Mouse (Mus musculus) forebrain, embryonic 11.5 days (tissue): ENCODE measurements around the gene Bbox1. TPM values are rescaled to one million over a fixed set of nuclear protein-coding genes. Genes with fewer than 3 reads are reported as not detected.

Source experiments
- ATAC-seq: fragments of 200-750 bp; cut with Nextera tagmentation; replicated peaks from 2 replicates; pipeline ENCODE4 v1.8.0; 2017; ENCODE audit warnings: moderate TSS enrichment; ENCODE audit not compliant: low FRiP score
- DNase-seq: peaks from one replicate; pipeline ENCODE4 v3.0.0-alpha.2; 2017; ENCODE audit warnings: low spot score
- H3K27ac ChIP-seq: fragments of 300-500 bp; sonication (generic); 2 replicates; pipeline ENCODE4 v1.5.1; 2014; ENCODE audit warnings: low read depth, low read length
- H3K27me3 ChIP-seq: fragments of 300-500 bp; sonication (generic); 2 replicates; pipeline ENCODE4 v1.6.1; 2014; ENCODE audit warnings: mild to moderate bottlenecking, low read length, mixed read lengths; ENCODE audit not compliant: control insufficient read depth, insufficient read depth
- H3K36me3 ChIP-seq: fragments of 300-500 bp; sonication (generic); 2 replicates; pipeline ENCODE4 v1.6.1; 2014; ENCODE audit warnings: mild to moderate bottlenecking, low read length, moderate library complexity, mixed read lengths; ENCODE audit not compliant: control insufficient read depth, insufficient read depth
- H3K4me1 ChIP-seq: fragments of 300-500 bp; sonication (generic); replicated peaks from 2 replicates; pipeline ENCODE4 v1.6.1; 2014; ENCODE audit warnings: low read length, mixed read lengths; ENCODE audit not compliant: control insufficient read depth, insufficient read depth
- H3K4me2 ChIP-seq: fragments of 300-500 bp; sonication (generic); 2 replicates; pipeline ENCODE4 v1.6.1; 2014; ENCODE audit warnings: low read depth, mild to moderate bottlenecking, low read length, moderate library complexity, mixed read lengths; ENCODE audit not compliant: severe bottlenecking
- H3K4me3 ChIP-seq: fragments of 300-500 bp; sonication (generic); 2 replicates; pipeline ENCODE4 v1.5.1; 2014; ENCODE audit warnings: low read depth, low read length
- H3K9ac ChIP-seq: fragments of 300-500 bp; sonication (generic); 2 replicates; pipeline ENCODE4 v1.6.1; 2014; ENCODE audit warnings: low read length
- H3K9me3 ChIP-seq: fragments of 300-500 bp; sonication (generic); 2 replicates; pipeline ENCODE4 v1.6.1; 2016; ENCODE audit warnings: low read length, mixed read lengths; ENCODE audit not compliant: control insufficient read depth
- WGBS: fragments of 180-500 bp; shearing (Covaris S2); extraction: QIAGEN DNeasy Blood & Tissue Kit; methylation state at CpG from one replicate; pipeline ENCODE4 v1.1.7; 2014; 5-methylcytosine and 5-hydroxymethylcytosine counted together
- polyA plus RNA-seq: library from polyadenylated mRNA; unstranded; fragments of >200 nt; fragmentation: Nextera tagmentation; extraction: Ambion mirVana; gene quantifications from 2 replicates; pipeline ENCODE4 v1.2.1, GENCODE M21; 2014

Gene Bbox1
- polyA plus RNA-seq, 1 experiment from 2014 or later: not detected

DNA sequence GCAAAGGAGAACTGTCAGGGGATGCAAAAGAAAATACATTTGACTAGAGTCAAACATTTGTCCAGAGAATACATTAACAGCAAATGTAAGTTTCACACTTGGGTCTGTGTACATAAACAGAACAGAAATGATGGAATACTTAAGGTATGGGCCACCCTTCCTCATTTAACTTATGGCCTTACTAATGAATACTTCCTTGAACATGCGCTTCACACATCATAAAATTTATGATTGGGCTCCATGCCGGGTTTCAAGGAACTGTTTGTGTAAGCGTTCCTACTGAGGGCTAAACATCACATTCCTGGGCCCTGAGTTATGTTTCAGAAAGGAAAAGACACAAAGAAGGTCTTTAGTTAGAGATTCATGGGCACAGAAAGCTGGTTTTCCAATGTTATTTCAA is 19.4 kb downstream of the Bbox1 start:
- no peak for ATAC-seq
- Histone ChIP-seq H3K36me3 (no peaks in the 10 kb centered on the region), H3K4me1 (no peaks in the 10 kb centered on the region), H3K9me3 (no peaks in the 10 kb centered on the region), H3K27ac (no peak overlapping the region), H3K4me2 (no peak overlapping the region), H3K27me3 (no peaks in the 10 kb centered on the region), H3K4me3 (no peak overlapping the region), H3K9ac (no peak overlapping the region)
- DNase-seq: no peak
- 91% methylated on average over 3 of the region's 3 CpGs for WGBS

DNA sequence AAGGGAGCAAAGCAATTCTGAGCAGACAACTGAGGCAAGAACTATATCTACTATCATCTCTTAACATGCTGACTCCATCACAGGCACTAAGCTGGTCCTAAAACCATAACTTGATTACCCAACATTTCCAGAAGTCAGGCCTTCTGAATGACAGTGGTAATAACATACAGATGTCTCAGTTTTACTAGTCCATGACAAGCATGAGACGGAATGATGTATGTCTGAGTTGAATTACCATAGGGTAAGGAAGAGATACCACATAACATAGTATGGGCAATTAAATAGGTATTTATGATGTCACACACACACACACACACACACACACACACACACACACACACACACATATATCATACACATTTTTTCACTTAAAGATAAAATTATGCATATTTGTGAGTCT is 26.4 kb downstream of the Bbox1 start:
- no peaks in the 10 kb centered on the region for H3K27me3 ChIP-seq
- H3K36me3 ChIP-seq: no peaks in the 10 kb centered on the region
- H3K4me3 ChIP-seq: no peak overlapping the region
- H3K9me3 ChIP-seq: no peaks in the 10 kb centered on the region
- no peak overlapping the region for H3K27ac ChIP-seq
- H3K9ac ChIP-seq: no peak overlapping the region
- ATAC-seq (no peak), DNase-seq (no peak)
- 87% methylated on average over 1 of the region's 1 CpGs for WGBS
- no peaks in the 10 kb centered on the region for H3K4me1 ChIP-seq
- H3K4me2 ChIP-seq: no peak overlapping the region

DNA sequence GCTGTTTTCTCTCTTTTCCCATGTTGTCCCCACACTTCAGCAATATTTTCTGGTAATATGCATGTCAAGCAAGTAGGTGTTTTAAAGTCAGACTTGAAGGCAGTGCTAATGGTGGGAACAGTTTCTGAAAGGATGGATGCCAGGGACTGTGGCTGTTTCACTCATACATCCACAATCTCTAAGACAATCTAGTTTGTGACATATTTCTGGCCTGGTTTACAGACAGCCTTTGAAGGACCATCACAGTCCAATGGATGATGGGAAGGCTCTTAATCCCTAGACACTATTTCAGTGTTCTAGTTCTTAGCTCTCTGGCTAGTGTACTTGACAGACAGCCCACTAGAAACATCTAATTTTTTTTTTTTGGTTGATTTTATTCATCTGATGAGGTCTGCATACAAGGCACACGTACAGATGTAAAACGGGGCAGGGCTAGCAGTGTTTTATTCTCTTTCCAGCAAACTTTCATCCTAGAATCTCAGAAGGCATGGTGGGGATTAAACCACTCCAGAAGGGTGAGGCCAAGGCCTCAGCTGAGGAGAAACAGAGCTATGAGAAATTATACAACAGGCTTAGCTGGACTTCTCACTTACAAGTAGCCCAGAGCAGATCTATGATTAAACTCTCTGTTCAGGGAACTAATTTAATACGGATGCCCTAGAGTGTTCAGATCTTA is 28.4 kb downstream of the Bbox1 start:
- Histone ChIP-seq H3K27ac (no peak overlapping the region), H3K9ac (no peak overlapping the region), H3K27me3 (no peaks in the 10 kb centered on the region), H3K9me3 (no peaks in the 10 kb centered on the region), H3K4me2 (no peak overlapping the region), H3K4me1 (no peaks in the 10 kb centered on the region), H3K36me3 (no peaks in the 10 kb centered on the region), H3K4me3 (no peak overlapping the region)
- ATAC-seq (no peak), DNase-seq (no peak)
- WGBS: 89% methylated on average over 3 of the region's 3 CpGs

DNA sequence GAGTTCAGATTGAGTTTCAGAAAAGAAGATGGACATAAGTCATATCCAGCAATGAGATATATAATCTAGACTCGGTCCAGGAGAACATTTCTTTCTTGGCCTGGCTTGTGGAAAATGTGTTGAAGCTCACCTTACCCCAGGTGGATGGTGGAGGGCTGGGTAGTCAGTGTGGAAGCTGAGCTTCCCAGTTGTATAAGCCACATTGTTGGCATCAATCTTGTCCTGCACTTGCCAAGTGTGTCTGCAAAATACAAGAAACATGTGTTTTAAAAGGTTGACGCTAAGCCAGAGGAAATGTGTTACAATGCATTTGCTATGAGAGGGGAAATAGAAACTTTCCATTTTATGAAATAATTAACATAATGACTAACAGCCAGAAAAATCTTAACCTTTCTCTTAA is 38.9 kb downstream of the Bbox1 start:
- no peaks in the 10 kb centered on the region for H3K4me1 ChIP-seq
- no peak for ATAC-seq
- no peak overlapping the region for H3K4me2 ChIP-seq
- WGBS: 78% methylated on average over 2 of the region's 2 CpGs
- no peak overlapping the region for H3K4me3 ChIP-seq
- H3K36me3 ChIP-seq: no peaks in the 10 kb centered on the region
- DNase-seq: no peak
- no peaks in the 10 kb centered on the region for H3K9me3 ChIP-seq
- H3K27ac ChIP-seq: no peak overlapping the region
- no peak overlapping the region for H3K9ac ChIP-seq
- no peaks in the 10 kb centered on the region for H3K27me3 ChIP-seq

DNA sequence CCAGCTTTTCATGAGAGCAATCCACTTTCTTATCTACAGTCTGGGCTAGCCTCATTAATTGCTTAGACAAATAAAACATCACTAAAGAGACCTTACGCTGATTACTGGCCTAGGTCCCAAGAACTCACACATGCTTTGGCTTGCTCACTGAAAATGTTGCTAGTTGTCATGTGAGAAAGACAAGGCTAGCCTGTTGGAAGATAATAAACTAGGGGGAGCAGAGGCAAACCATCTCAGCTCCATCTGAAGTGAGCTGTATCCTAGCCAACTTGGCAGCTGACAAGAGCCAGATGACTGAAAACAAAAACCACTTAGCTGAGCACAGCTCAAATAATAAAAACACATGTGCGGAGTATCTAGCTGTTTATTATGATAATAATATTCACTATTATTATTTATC is 40.2 kb downstream of the Bbox1 start:
- 96% methylated on average over 2 of the region's 2 CpGs for WGBS
- no peak for ATAC-seq

DNA sequence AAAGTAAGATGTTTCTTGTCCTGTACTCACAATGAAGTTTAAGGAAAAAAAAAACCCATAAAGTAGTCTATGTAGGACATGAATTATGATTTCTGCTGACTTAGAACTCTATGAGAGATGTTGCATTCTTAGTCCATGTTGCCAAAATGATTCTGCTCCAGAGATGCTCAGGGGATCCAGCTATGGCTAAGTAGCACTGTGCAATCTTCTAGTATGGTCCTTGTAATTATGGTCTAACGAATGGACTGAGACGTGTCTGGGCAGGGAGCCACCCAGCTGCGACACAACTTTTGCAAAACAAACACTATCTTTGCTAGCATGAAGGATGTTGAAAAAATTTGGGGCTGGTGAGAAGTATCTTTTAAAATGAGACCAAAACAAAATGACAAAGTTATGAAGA is 45.1 kb downstream of the Bbox1 start:
- Histone ChIP-seq H3K4me3 (no peak overlapping the region), H3K4me2 (no peak overlapping the region), H3K36me3 (no peaks in the 10 kb centered on the region), H3K27me3 (no peaks in the 10 kb centered on the region), H3K9me3 (no peaks in the 10 kb centered on the region), H3K27ac (no peak overlapping the region), H3K9ac (no peak overlapping the region), H3K4me1 (no peaks in the 10 kb centered on the region)
- WGBS: 89% methylated on average over 3 of the region's 3 CpGs
- DNase-seq (no peak), ATAC-seq (no peak)

More for the DNA sequence above, 40.2 kb downstream of the Bbox1 start:
- DNase-seq: no peak
- H3K27ac ChIP-seq: no peak overlapping the region
- no peak overlapping the region for H3K4me3 ChIP-seq
- no peak overlapping the region for H3K9ac ChIP-seq
- H3K36me3 ChIP-seq: no peaks in the 10 kb centered on the region
- no peak overlapping the region for H3K4me2 ChIP-seq
- H3K9me3 ChIP-seq: no peaks in the 10 kb centered on the region
- H3K4me1 ChIP-seq: no peaks in the 10 kb centered on the region
- no peaks in the 10 kb centered on the region for H3K27me3 ChIP-seq

DNA sequence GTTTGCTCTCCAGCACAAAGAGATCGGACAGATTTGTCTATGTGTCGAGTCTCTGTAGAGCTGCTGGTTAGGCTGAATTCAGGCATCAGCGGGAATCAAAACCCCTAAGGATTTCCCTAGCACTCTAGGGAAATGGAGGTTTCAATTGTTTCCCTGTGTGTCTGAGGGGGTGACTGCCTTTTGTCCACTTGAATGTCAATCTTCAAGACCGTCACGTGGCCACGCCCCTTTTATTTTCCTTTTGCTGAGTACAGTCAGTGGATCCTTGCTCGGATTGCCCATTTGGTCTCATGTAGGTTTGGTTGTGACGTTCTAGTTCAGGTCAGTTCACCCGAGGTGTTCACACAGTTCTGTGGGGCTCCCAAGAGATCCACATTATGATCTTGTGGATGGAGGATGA is 82.1 kb downstream of the Bbox1 start:
- Histone ChIP-seq H3K4me2 (no peak overlapping the region), H3K27ac (no peak overlapping the region), H3K9me3 (no peaks in the 10 kb centered on the region), H3K27me3 (no peaks in the 10 kb centered on the region), H3K36me3 (no peaks in the 10 kb centered on the region), H3K4me1 (no peaks in the 10 kb centered on the region), H3K4me3 (no peak overlapping the region), H3K9ac (no peak overlapping the region)
- DNase-seq (no peak), ATAC-seq (no peak)
- 83% methylated on average over 9 of the region's 9 CpGs for WGBS

DNA sequence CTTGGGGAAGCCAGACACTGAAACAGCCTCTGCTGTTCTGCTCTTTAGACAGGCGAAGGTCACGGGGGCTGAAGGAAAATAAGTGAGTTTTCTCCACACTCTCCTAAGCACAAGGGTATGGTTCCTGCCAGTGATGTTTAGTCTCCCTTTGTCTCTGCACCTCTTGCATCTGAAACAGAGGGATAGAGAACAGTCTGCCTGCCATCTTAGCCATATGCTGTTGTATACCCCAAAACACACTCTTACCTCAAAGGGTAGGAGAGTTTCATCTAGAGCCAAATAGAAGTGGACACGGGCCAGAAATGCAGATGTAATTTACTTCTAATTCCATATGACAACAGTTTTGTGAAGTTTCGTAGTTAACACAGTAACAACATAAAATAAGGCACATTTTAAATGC is 83.6 kb downstream of the Bbox1 start:
- no peak overlapping the region for H3K4me2 ChIP-seq
- H3K4me3 ChIP-seq: no peak overlapping the region
- no peak overlapping the region for H3K27ac ChIP-seq
- no peaks in the 10 kb centered on the region for H3K4me1 ChIP-seq
- ATAC-seq: no peak
- H3K9ac ChIP-seq: no peak overlapping the region
- H3K36me3 ChIP-seq: no peaks in the 10 kb centered on the region
- H3K27me3 ChIP-seq: no peaks in the 10 kb centered on the region
- no peaks in the 10 kb centered on the region for H3K9me3 ChIP-seq
- WGBS: 81% methylated on average over 4 of the region's 4 CpGs
- DNase-seq: no peak
